8 mouse cellular contexts compared by ENCODE assay signal in genomic region chr2:154712271-154712677, GRCm38 (mm10). TPM values are rescaled to one million over a fixed set of nuclear protein-coding genes. Genes with fewer than 3 reads are reported as not detected.
A peak's percentile ranks its signal among the peaks of the same experiment; 100 is the strongest.
DNase-seq lines count a peak whose midpoint lies in the region; ATAC-seq and TF ChIP-seq lines count a peak whose summit lies in the region.

No protein-coding gene starts in this region.

- H3K27ac ChIP-seq in intestine, embryonic 14.5 days (ENCODE audit: low read depth): no peak overlapping the region
- H3K27ac ChIP-seq in intestine, embryonic 16.5 days (ENCODE audit: low read length): no peak overlapping the region
- H3K27ac ChIP-seq in cortical plate, adult 2 months (ENCODE audit: insufficient read depth, low read length): no peak overlapping the region
- no peak overlapping the region for H3K27ac ChIP-seq in heart, embryonic 15.5 days
- H3K27ac ChIP-seq in limb, embryonic 13.5 days: no peak overlapping the region; the same call in 1 of the 2 replicates
- no peak overlapping the region for H3K27ac ChIP-seq in thymus, adult 2 months (ENCODE audit: control insufficient read depth, insufficient read depth, low read length)

- TF ChIP-seq CTCF in cortical plate, adult 2 months (IDR thresholded peaks at IDR 0.05; ENCODE audit: extremely low read depth, insufficient read depth, low read length): peak; percentile 84
- peak; percentile 88 for TF ChIP-seq CTCF in thymus, adult 2 months (IDR thresholded peaks at IDR 0.05; ENCODE audit: borderline replicate concordance, control insufficient read depth, extremely low read depth, insufficient read depth, low read length, poor library complexity)

- DNase-seq in intestine, embryonic 14.5 days (ENCODE audit: low spot score): peak; percentile 86
- peak; percentile 58 for DNase-seq in WW6 (ENCODE audit: low read depth, low spot score)
- DNase-seq in natural killer cell, adult 2 months (ENCODE audit: low spot score in 2 of 2): peak; percentile 57 to 63
- DNase-seq in thymus, adult 2 months: peak; percentile 63

- H3K9ac ChIP-seq in intestine, embryonic 14.5 days (ENCODE audit: low read length): no peak overlapping the region
- no peak overlapping the region for H3K9ac ChIP-seq in intestine, embryonic 16.5 days (ENCODE audit: low read depth, low read length)
- H3K9ac ChIP-seq in heart, embryonic 15.5 days: no peak overlapping the region
- no peak overlapping the region for H3K9ac ChIP-seq in limb, embryonic 13.5 days

- H3K4me3 ChIP-seq in intestine, embryonic 14.5 days (ENCODE audit: low read depth, low read length): no peak overlapping the region
- H3K4me3 ChIP-seq in intestine, embryonic 16.5 days (ENCODE audit: low read length): no peak overlapping the region
- H3K4me3 ChIP-seq in cortical plate, adult 2 months (ENCODE audit: insufficient read depth, low read length): peak overlapping the region; percentile 11
- H3K4me3 ChIP-seq in heart, embryonic 15.5 days: no peak overlapping the region
- no peak overlapping the region for H3K4me3 ChIP-seq in limb, embryonic 13.5 days
- H3K4me3 ChIP-seq in thymus, adult 2 months (ENCODE audit: control insufficient read depth, insufficient read depth, low read length): no peak overlapping the region

- H3K4me1 ChIP-seq in intestine, embryonic 14.5 days (replicated peaks; ENCODE audit: control insufficient read depth, insufficient read depth, low read length): peaks cover 6% of the 10 kb centered on the region; the same call in 1 of the 2 replicates
- no peaks in the 10 kb centered on the region for H3K4me1 ChIP-seq in intestine, embryonic 16.5 days (ENCODE audit: control insufficient read depth, insufficient read depth, low read length)
- H3K4me1 ChIP-seq in cortical plate, adult 2 months (ENCODE audit: control insufficient read depth, insufficient read depth, low read length): no peaks in the 10 kb centered on the region
- H3K4me1 ChIP-seq in heart, embryonic 15.5 days (replicated peaks): peaks cover 12% of the 10 kb centered on the region
- H3K4me1 ChIP-seq in limb, embryonic 13.5 days: peaks cover 59% of the 10 kb centered on the region
- no peaks in the 10 kb centered on the region for H3K4me1 ChIP-seq in thymus, adult 2 months (replicated peaks; ENCODE audit: control insufficient read depth, insufficient read depth, low read length)

- WGBS in intestine, embryonic 14.5 days: 36% methylated on average over 5 of the region's 5 CpGs
- 38% methylated on average over 5 of the region's 5 CpGs for WGBS in intestine, embryonic 16.5 days
- 35% methylated on average over 5 of the region's 5 CpGs for WGBS in heart, embryonic 15.5 days
- 32% methylated on average over 5 of the region's 5 CpGs for WGBS in limb, embryonic 13.5 days
- WGBS in thymus, adult 2 months: 50% methylated on average over 5 of the region's 5 CpGs

- no peak overlapping the region for H3K4me2 ChIP-seq in intestine, embryonic 14.5 days (ENCODE audit: low read length)
- H3K4me2 ChIP-seq in intestine, embryonic 16.5 days (ENCODE audit: low read depth, low read length): no peak overlapping the region
- H3K4me2 ChIP-seq in heart, embryonic 15.5 days: peak overlapping the region; percentile 13; the same call in 1 of the 2 replicates
- no peak overlapping the region for H3K4me2 ChIP-seq in limb, embryonic 13.5 days (replicated peaks)

- no peaks in the 10 kb centered on the region for H3K9me3 ChIP-seq in intestine, embryonic 14.5 days (ENCODE audit: control insufficient read depth, low read length)
- no peaks in the 10 kb centered on the region for H3K9me3 ChIP-seq in intestine, embryonic 16.5 days (ENCODE audit: control insufficient read depth, low read length)
- no peaks in the 10 kb centered on the region for H3K9me3 ChIP-seq in heart, embryonic 15.5 days (replicated peaks)
- H3K9me3 ChIP-seq in limb, embryonic 13.5 days: no peaks in the 10 kb centered on the region

- H3K36me3 ChIP-seq in intestine, embryonic 14.5 days (ENCODE audit: control insufficient read depth, insufficient read depth, low read length): no peaks in the 10 kb centered on the region
- no peaks in the 10 kb centered on the region for H3K36me3 ChIP-seq in intestine, embryonic 16.5 days (ENCODE audit: control insufficient read depth, insufficient read depth, low read length)
- H3K36me3 ChIP-seq in heart, embryonic 15.5 days: no peaks in the 10 kb centered on the region
- H3K36me3 ChIP-seq in limb, embryonic 13.5 days: no peaks in the 10 kb centered on the region
- H3K36me3 ChIP-seq in thymus, adult 2 months (ENCODE audit: control insufficient read depth, insufficient read depth, low read length): no peaks in the 10 kb centered on the region

- TF ChIP-seq POLR2A in cortical plate, adult 2 months (IDR thresholded peaks at IDR 0.05; ENCODE audit: extremely low read depth, insufficient read depth, low read length): no peak
- no peak for TF ChIP-seq POLR2A in thymus, adult 2 months (IDR thresholded peaks at IDR 0.05; ENCODE audit: control insufficient read depth, extremely low read depth, insufficient read depth, low read length, poor library complexity)

- ATAC-seq in intestine, embryonic 14.5 days (replicated peaks; ENCODE audit: low FRiP score, low TSS enrichment, low read depth): no peak; the same call in 1 of the 2 replicates
- no peak for ATAC-seq in intestine, embryonic 16.5 days
- ATAC-seq in heart, embryonic 15.5 days (replicated peaks; ENCODE audit: insufficient number of reproducible peaks, insufficient read depth, low FRiP score, low read depth): no peak
- 0 out of 2 replicates have a peak, but pooled peaks have one; percentile 24 for ATAC-seq in limb, embryonic 13.5 days (ENCODE audit: low FRiP score, low read depth)

- H3K27me3 ChIP-seq in intestine, embryonic 14.5 days (replicated peaks; ENCODE audit: control insufficient read depth, insufficient read depth, low read length): no peaks in the 10 kb centered on the region
- no peaks in the 10 kb centered on the region for H3K27me3 ChIP-seq in intestine, embryonic 16.5 days (replicated peaks; ENCODE audit: control insufficient read depth, insufficient read depth, low read length)
- no peaks in the 10 kb centered on the region for H3K27me3 ChIP-seq in heart, embryonic 15.5 days
- no peaks in the 10 kb centered on the region for H3K27me3 ChIP-seq in limb, embryonic 13.5 days
- no peaks in the 10 kb centered on the region for H3K27me3 ChIP-seq in thymus, adult 2 months (ENCODE audit: control insufficient read depth, insufficient read depth, low read length)

RNA-seq across cellular contexts. Expression of gene Gm14214, which starts 57.6 kb away (rescaled TPM):
- not detected in 2 replicates for polyA plus RNA-seq in intestine, embryonic 14.5 days (2014; fragmentation: Nextera tagmentation; extraction: Ambion mirVana)
- not detected in 2 replicates for polyA plus RNA-seq in intestine, embryonic 16.5 days (2015; fragmentation: Nextera tagmentation; extraction: Ambion mirVana)
- not detected in 2 replicates for polyA plus RNA-seq in cortical plate, adult 2 months (2012; rRNA removed)
- not detected in 2 replicates for polyA plus RNA-seq in heart, embryonic 15.5 days (2015; fragmentation: Nextera tagmentation; extraction: Ambion mirVana)
- polyA plus RNA-seq in limb, embryonic 13.5 days (2015; fragmentation: Nextera tagmentation; extraction: Ambion mirVana): not detected in 2 replicates
- not detected in 2 replicates for polyA plus RNA-seq in thymus, adult 2 months (2012; rRNA removed)
